Mouse (Mus musculus): ENCODE measurements around the gene Smyd3. TPM values are rescaled to one million over a fixed set of nuclear protein-coding genes. Genes with fewer than 3 reads are reported as not detected.
A peak's percentile ranks its signal among the peaks of the same experiment; 100 is the strongest.

Gene Smyd3
- polyA plus RNA-seq, 1 experiment from 2014 or later: 30.6 TPM

DNA sequence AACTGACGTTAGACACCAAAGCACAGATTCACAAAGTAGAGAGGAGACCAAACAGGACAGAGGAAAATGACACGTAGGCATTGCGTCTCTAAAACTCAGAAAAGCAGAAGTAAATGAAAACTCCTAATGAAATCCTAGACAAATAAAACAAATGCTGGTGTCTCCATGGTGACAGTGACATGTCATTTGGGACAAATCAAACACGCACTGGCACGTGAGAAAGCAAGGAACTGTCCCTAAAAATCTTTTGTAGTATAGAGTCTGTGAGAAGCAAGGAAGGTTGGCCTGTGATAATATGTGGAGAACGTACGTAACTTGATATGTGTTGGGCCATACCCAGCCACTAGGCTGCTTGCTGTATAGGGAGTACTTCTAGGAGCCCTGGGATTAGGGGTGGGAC lies 399.2 kb downstream of the Smyd3 start:
- no peak for ATAC-seq
- Histone ChIP-seq H3K27me3 (ENCODE audit: control insufficient read depth, insufficient read depth, low read depth, low read length) (no peaks in the 10 kb centered on the region), H3K4me2 (ENCODE audit: low read length) (no peak overlapping the region), H3K9ac (ENCODE audit: low read depth, low read length) (no peak overlapping the region), H3K4me1 (ENCODE audit: control insufficient read depth, insufficient read depth, low read length) (no peaks in the 10 kb centered on the region), H3K4me3 (ENCODE audit: low read depth, low read length) (no peak overlapping the region), H3K9me3 (replicated peaks; ENCODE audit: control insufficient read depth, low read length, poor library complexity, severe bottlenecking) (no peaks in the 10 kb centered on the region), H3K27ac (ENCODE audit: low read length) (no peak overlapping the region), H3K36me3 (ENCODE audit: control insufficient read depth, insufficient read depth, low read length) (no peaks in the 10 kb centered on the region)
- 79% methylated on average over 7 of the region's 7 CpGs for WGBS

GRCm38 (mm10) chr1:179116729-179117663 lies 400.8 kb downstream of the Smyd3 start:
- Histone ChIP-seq H3K9ac (ENCODE audit: low read depth, low read length) (no peak overlapping the region), H3K9me3 (replicated peaks; ENCODE audit: control insufficient read depth, low read length, poor library complexity, severe bottlenecking) (no peaks in the 10 kb centered on the region), H3K27me3 (ENCODE audit: control insufficient read depth, insufficient read depth, low read depth, low read length) (no peaks in the 10 kb centered on the region), H3K27ac (ENCODE audit: low read length) (no peak overlapping the region), H3K4me1 (ENCODE audit: control insufficient read depth, insufficient read depth, low read length) (no peaks in the 10 kb centered on the region), H3K36me3 (ENCODE audit: control insufficient read depth, insufficient read depth, low read length) (no peaks in the 10 kb centered on the region), H3K4me3 (ENCODE audit: low read depth, low read length) (no peak overlapping the region), H3K4me2 (ENCODE audit: low read length) (no peak overlapping the region)
- ATAC-seq: no peak
- WGBS: 89% methylated on average over 10 of the region's 10 CpGs

- no peak overlapping the region for H3K4me2 ChIP-seq (ENCODE audit: low read length)
- 90% methylated on average over 7 of the region's 7 CpGs for WGBS
- no peak for ATAC-seq
- no peak overlapping the region for H3K27ac ChIP-seq (ENCODE audit: low read length)
- H3K9ac ChIP-seq (ENCODE audit: low read depth, low read length): no peak overlapping the region
- H3K9me3 ChIP-seq (replicated peaks; ENCODE audit: control insufficient read depth, low read length, poor library complexity, severe bottlenecking): no peaks in the 10 kb centered on the region
- H3K36me3 ChIP-seq (ENCODE audit: control insufficient read depth, insufficient read depth, low read length): no peaks in the 10 kb centered on the region
- H3K4me3 ChIP-seq (ENCODE audit: low read depth, low read length): no peak overlapping the region
- H3K27me3 ChIP-seq (ENCODE audit: control insufficient read depth, insufficient read depth, low read depth, low read length): no peaks in the 10 kb centered on the region
- no peaks in the 10 kb centered on the region for H3K4me1 ChIP-seq (ENCODE audit: control insufficient read depth, insufficient read depth, low read length)
Observed at GRCm38 (mm10) chr1:179114833-179115495, 402.9 kb downstream of the Smyd3 start.

DNA sequence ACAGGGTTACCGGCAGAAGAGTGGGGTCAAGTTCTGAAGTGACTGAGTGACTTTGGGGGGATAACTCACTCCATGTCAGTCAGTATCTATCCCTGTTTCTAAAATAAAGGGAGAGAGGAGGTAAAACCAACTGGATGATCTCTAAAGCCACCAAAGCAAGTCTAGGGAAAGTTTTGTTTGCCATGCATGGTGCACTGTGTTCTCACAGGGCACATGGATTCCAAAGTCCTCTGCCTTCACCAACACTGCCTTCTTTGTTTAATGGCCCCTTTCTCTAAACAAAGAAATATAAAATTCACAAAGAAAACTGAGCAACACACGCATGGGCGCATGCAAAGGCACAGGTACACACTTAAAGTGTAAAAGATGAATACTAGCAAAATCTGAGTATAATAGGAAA lies 403.5 kb downstream of the Smyd3 start:
- Histone ChIP-seq H3K27me3 (ENCODE audit: control insufficient read depth, insufficient read depth, low read depth, low read length) (no peaks in the 10 kb centered on the region), H3K4me2 (ENCODE audit: low read length) (no peak overlapping the region), H3K4me3 (ENCODE audit: low read depth, low read length) (no peak overlapping the region), H3K9me3 (replicated peaks; ENCODE audit: control insufficient read depth, low read length, poor library complexity, severe bottlenecking) (no peaks in the 10 kb centered on the region), H3K4me1 (ENCODE audit: control insufficient read depth, insufficient read depth, low read length) (no peaks in the 10 kb centered on the region), H3K9ac (ENCODE audit: low read depth, low read length) (no peak overlapping the region), H3K36me3 (ENCODE audit: control insufficient read depth, insufficient read depth, low read length) (no peaks in the 10 kb centered on the region), H3K27ac (ENCODE audit: low read length) (no peak overlapping the region)
- ATAC-seq: no peak
- 96% methylated on average over 3 of the region's 3 CpGs for WGBS

GRCm38 (mm10) chr1:179108759-179109158 lies 409.1 kb downstream of the Smyd3 start:
- Histone ChIP-seq H3K36me3 (ENCODE audit: control insufficient read depth, insufficient read depth, low read length) (no peaks in the 10 kb centered on the region), H3K9me3 (replicated peaks; ENCODE audit: control insufficient read depth, low read length, poor library complexity, severe bottlenecking) (no peaks in the 10 kb centered on the region), H3K9ac (ENCODE audit: low read depth, low read length) (no peak overlapping the region), H3K4me2 (ENCODE audit: low read length) (no peak overlapping the region), H3K4me1 (ENCODE audit: control insufficient read depth, insufficient read depth, low read length) (peaks cover 13% of the 10 kb centered on the region), H3K27ac (ENCODE audit: low read length) (no peak overlapping the region), H3K27me3 (ENCODE audit: control insufficient read depth, insufficient read depth, low read depth, low read length) (peaks cover 2% of the 10 kb centered on the region; the same call in 1 of the 2 replicates), H3K4me3 (ENCODE audit: low read depth, low read length) (no peak overlapping the region)
- ATAC-seq: no peak
- 54% methylated on average over 7 of the region's 7 CpGs for WGBS

GRCm38 (mm10) chr1:179107761-179108694 lies 409.8 kb downstream of the Smyd3 start:
- Histone ChIP-seq H3K36me3 (ENCODE audit: control insufficient read depth, insufficient read depth, low read length) (no peaks in the 10 kb centered on the region), H3K4me1 (ENCODE audit: control insufficient read depth, insufficient read depth, low read length) (peaks cover 13% of the 10 kb centered on the region), H3K4me2 (ENCODE audit: low read length) (no peak overlapping the region), H3K27ac (ENCODE audit: low read length) (no peak overlapping the region), H3K4me3 (ENCODE audit: low read depth, low read length) (no peak overlapping the region), H3K9me3 (replicated peaks; ENCODE audit: control insufficient read depth, low read length, poor library complexity, severe bottlenecking) (no peaks in the 10 kb centered on the region), H3K27me3 (ENCODE audit: control insufficient read depth, insufficient read depth, low read depth, low read length) (peaks cover 2% of the 10 kb centered on the region; the same call in 1 of the 2 replicates), H3K9ac (ENCODE audit: low read depth, low read length) (no peak overlapping the region)
- WGBS: 57% methylated on average over 16 of the region's 16 CpGs
- no peak for ATAC-seq

DNA sequence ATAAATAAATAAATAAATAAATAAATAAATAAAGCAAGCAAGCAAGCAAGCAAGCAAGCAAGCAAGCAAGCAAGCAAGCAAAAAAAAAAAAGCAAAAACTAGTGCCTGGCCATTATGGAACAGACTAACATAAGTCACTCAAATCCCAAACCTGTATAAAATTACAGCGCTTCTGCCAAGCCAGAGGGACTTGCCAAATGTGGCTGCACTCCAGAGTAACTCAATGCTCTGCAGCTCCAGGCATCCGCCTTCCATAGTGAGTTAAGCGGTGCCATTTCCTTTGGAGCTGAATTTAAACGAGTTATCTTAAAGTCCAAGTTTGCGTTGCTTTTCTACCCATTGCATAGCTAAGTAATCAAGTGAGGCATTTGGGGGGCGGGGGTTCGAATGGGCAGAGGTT lies 410.6 kb downstream of the Smyd3 start:
- WGBS: 69% methylated on average over 7 of the region's 7 CpGs
- Histone ChIP-seq H3K9ac (ENCODE audit: low read depth, low read length) (no peak overlapping the region), H3K9me3 (replicated peaks; ENCODE audit: control insufficient read depth, low read length, poor library complexity, severe bottlenecking) (no peaks in the 10 kb centered on the region), H3K4me1 (ENCODE audit: control insufficient read depth, insufficient read depth, low read length) (peaks cover 13% of the 10 kb centered on the region), H3K4me3 (ENCODE audit: low read depth, low read length) (no peak overlapping the region), H3K4me2 (ENCODE audit: low read length) (no peak overlapping the region), H3K36me3 (ENCODE audit: control insufficient read depth, insufficient read depth, low read length) (no peaks in the 10 kb centered on the region), H3K27me3 (ENCODE audit: control insufficient read depth, insufficient read depth, low read depth, low read length) (peaks cover 2% of the 10 kb centered on the region; the same call in 1 of the 2 replicates), H3K27ac (ENCODE audit: low read length) (no peak overlapping the region)
- peak; percentile 46; the same call in 1 of the 2 replicates for ATAC-seq

GRCm38 (mm10) chr1:179106702-179107145 lies 411.1 kb downstream of the Smyd3 start:
- H3K27ac ChIP-seq (ENCODE audit: low read length): no peak overlapping the region
- WGBS: 21% methylated on average over 6 of the region's 6 CpGs

More at GRCm38 (mm10) chr1:179106702-179107145, 411.1 kb downstream of the Smyd3 start:
- Histone ChIP-seq H3K9me3 (replicated peaks; ENCODE audit: control insufficient read depth, low read length, poor library complexity, severe bottlenecking) (no peaks in the 10 kb centered on the region), H3K4me1 (ENCODE audit: control insufficient read depth, insufficient read depth, low read length) (peaks cover 13% of the 10 kb centered on the region), H3K27me3 (ENCODE audit: control insufficient read depth, insufficient read depth, low read depth, low read length) (peaks cover 2% of the 10 kb centered on the region; the same call in 1 of the 2 replicates), H3K4me3 (ENCODE audit: low read depth, low read length) (no peak overlapping the region), H3K4me2 (ENCODE audit: low read length) (peak overlapping the region; percentile 25; the same call in 1 of the 2 replicates), H3K36me3 (ENCODE audit: control insufficient read depth, insufficient read depth, low read length) (no peaks in the 10 kb centered on the region), H3K9ac (ENCODE audit: low read depth, low read length) (no peak overlapping the region)
- ATAC-seq: peak; percentile 46; the same call in 1 of the 2 replicates

Measured in midbrain, embryonic 16.5 days (tissue).